Mouse (Mus musculus) embryonic facial prominence, embryonic 15.5 days (tissue): ENCODE results near the gene Hpdl. TPM values are rescaled to one million over a fixed set of nuclear protein-coding genes. Genes with fewer than 3 reads are reported as not detected.

Source experiments
- ATAC-seq: fragments of 200-750 bp; cut with Nextera tagmentation; 2 replicates; pipeline ENCODE4 v1.8.0; 2017; ENCODE audit warnings: low read depth, moderate TSS enrichment; ENCODE audit not compliant: insufficient number of reproducible peaks, low FRiP score, low TSS enrichment
- H3K27ac ChIP-seq: fragments of 300-500 bp; sonication (generic); replicated peaks from 2 replicates; pipeline ENCODE4 v1.5.1; 2015; ENCODE audit warnings: mild to moderate bottlenecking, inconsistent platforms
- H3K27me3 ChIP-seq: fragments of 300-500 bp; sonication (generic); 2 replicates; pipeline ENCODE4 v1.6.1; 2015; ENCODE audit warnings: inconsistent platforms
- H3K36me3 ChIP-seq: fragments of 300-500 bp; sonication (generic); 2 replicates; pipeline ENCODE4 v1.6.1; 2015; ENCODE audit warnings: mild to moderate bottlenecking, inconsistent platforms
- H3K4me1 ChIP-seq: fragments of 300-500 bp; sonication (generic); 2 replicates; pipeline ENCODE4 v1.6.1; 2015; ENCODE audit warnings: inconsistent platforms
- H3K4me2 ChIP-seq: fragments of 300-500 bp; sonication (generic); replicated peaks from 2 replicates; pipeline ENCODE4 v1.6.1; 2015; ENCODE audit warnings: mild to moderate bottlenecking, inconsistent platforms
- H3K4me3 ChIP-seq: fragments of 300-500 bp; sonication (generic); replicated peaks from 2 replicates; pipeline ENCODE4 v1.5.1; 2015; ENCODE audit warnings: mild to moderate bottlenecking, inconsistent platforms
- H3K9ac ChIP-seq: fragments of 300-500 bp; sonication (generic); 2 replicates; pipeline ENCODE4 v1.6.1; 2015; ENCODE audit warnings: inconsistent platforms
- H3K9me3 ChIP-seq: fragments of 300-500 bp; sonication (generic); replicated peaks from 2 replicates; pipeline ENCODE4 v1.6.1; 2016; ENCODE audit warnings: inconsistent platforms
- WGBS: fragments of 180-500 bp; shearing (Covaris S2); methylation state at CpG from one replicate; pipeline ENCODE4 v1.1.7; 2015; 5-methylcytosine and 5-hydroxymethylcytosine counted together
- polyA plus RNA-seq: library from polyadenylated mRNA; unstranded; fragments of >200 nt; fragmentation: Nextera tagmentation; extraction: Ambion mirVana; gene quantifications from 2 replicates; pipeline ENCODE4 v1.2.1, GENCODE M21; 2015

Gene Hpdl
- polyA plus RNA-seq, 1 experiment from 2014 or later, result 0.47 TPM

DNA sequence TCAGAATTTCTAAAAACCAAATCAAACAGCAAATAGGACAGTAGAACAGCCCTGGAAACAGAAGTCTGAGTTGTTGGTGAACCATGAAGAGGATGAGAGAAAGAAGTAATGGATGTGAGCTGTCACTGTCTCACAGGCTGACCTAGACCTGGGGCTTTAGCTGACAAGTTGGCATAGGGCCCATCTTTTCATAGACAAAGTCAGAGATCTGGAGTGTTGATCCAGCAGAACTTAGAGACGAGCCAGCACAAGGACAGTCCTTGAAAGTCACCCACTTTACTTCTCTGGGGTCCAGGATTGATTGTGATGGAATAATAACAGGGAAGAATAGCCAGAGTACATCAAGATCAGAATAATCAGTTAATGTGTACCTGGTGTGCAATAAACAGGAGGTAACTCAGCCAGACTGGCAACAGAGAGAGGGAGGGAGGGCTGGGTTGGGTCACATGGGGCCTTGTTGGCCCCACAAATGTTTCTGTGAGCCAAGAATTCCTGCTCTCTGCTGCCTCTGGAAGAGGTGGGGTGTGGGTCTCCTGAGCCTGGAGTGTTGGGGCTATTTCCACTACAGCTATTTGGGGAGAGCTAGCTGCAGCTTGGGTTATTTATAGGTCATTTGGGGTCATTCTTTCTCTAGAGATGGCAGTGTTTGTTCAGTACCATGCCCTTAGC is 24.9 kb downstream of the Hpdl start:
- H3K27me3 ChIP-seq, result no peaks in the 10 kb centered on the region
- no peak overlapping the region for H3K4me2 ChIP-seq
- H3K27ac ChIP-seq, result no peak overlapping the region
- H3K9ac ChIP-seq, result no peak overlapping the region
- 0 out of 2 replicates have a peak, but pooled peaks cover 4% of the 10 kb centered on the region for H3K36me3 ChIP-seq
- H3K4me3 ChIP-seq, result no peak overlapping the region
- H3K4me1 ChIP-seq, result no peaks in the 10 kb centered on the region
- no peak for ATAC-seq
- H3K9me3 ChIP-seq, result no peaks in the 10 kb centered on the region
- WGBS, result 44% methylated on average over 1 of the region's 1 CpGs

DNA sequence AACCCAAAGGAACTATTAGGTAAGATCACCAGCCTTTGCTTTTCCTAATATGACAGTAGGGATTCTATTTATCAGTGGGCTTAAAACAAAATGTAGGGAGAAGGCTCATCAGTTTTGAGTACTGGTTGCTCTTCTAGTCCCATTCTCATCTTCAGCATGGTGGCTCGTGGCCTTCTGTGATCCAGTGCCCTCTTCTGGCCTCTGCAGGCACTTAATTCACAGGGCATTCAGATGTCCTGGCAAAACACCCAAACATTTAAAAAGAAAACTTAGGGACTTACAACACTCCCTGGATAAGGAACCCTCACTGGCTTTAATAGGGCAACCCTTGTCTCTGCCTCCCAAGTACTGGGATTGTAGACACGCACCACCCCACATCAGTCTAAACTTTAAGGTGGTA is 27.2 kb downstream of the Hpdl start:
- Histone ChIP-seq H3K36me3 (no peaks in the 10 kb centered on the region), H3K9me3 (no peaks in the 10 kb centered on the region), H3K27me3 (no peaks in the 10 kb centered on the region), H3K9ac (no peak overlapping the region), H3K4me3 (no peak overlapping the region), H3K27ac (no peak overlapping the region), H3K4me1 (no peaks in the 10 kb centered on the region), H3K4me2 (no peak overlapping the region)
- no peak for ATAC-seq
- 80% methylated on average over 2 of the region's 2 CpGs for WGBS

DNA sequence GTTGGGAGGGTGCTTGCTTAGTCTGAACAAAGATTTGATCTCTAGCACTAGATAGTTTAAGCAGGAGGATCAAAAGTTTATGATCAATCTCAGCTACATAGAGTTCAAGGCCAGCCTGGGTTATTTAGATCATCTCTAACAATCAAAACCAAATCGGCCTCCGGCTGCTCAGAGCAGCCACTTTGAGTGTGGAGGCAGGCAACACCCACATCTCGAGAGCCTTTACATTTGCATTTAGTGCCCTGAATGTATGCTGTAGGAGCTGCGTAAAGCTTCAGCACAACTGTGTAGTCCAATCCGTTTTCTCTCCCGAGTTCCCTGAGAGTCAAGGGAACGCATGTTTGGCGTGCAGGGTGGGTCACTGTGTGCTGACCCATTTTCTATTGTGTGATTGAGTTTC is 29.1 kb downstream of the Hpdl start:
- H3K4me3 ChIP-seq, result no peak overlapping the region
- 84% methylated on average over 8 of the region's 8 CpGs for WGBS
- no peaks in the 10 kb centered on the region for H3K9me3 ChIP-seq
- H3K27ac ChIP-seq, result no peak overlapping the region
- H3K9ac ChIP-seq, result no peak overlapping the region
- no peaks in the 10 kb centered on the region for H3K27me3 ChIP-seq
- no peak for ATAC-seq
- H3K36me3 ChIP-seq, result no peaks in the 10 kb centered on the region
- H3K4me2 ChIP-seq, result no peak overlapping the region
- H3K4me1 ChIP-seq, result peaks cover 10% of the 10 kb centered on the region; the same call in 1 of the 2 replicates

DNA sequence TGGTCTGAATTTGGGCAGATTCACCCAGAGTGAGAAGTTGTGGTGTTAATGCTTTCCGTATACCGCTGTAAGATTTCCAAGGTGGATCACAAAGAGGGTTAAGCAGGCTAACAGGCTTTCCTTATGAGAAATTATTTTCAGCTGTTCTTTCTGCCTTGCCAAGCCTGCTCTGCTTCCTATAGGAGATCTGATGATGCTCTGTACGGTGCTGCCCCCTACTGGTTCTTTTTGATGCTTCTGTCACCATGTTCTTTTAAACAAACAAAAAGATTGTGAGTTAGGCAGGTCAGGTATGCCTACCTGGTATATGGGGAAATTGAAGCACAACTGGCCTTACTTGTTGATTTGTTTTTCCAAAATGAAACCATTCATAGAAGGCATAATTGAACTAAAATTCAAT is 32.6 kb downstream of the Hpdl start:
- Histone ChIP-seq H3K9ac (no peak overlapping the region), H3K4me1 (peaks cover 10% of the 10 kb centered on the region; the same call in 1 of the 2 replicates), H3K9me3 (no peaks in the 10 kb centered on the region), H3K4me2 (peak overlapping the region; percentile 25), H3K27ac (peak overlapping the region; percentile 39), H3K27me3 (no peaks in the 10 kb centered on the region), H3K4me3 (no peak overlapping the region), H3K36me3 (no peaks in the 10 kb centered on the region)
- 5% methylated on average over 3 of the region's 3 CpGs for WGBS
- peak; percentile 43; the same call in 1 of the 2 replicates for ATAC-seq

DNA sequence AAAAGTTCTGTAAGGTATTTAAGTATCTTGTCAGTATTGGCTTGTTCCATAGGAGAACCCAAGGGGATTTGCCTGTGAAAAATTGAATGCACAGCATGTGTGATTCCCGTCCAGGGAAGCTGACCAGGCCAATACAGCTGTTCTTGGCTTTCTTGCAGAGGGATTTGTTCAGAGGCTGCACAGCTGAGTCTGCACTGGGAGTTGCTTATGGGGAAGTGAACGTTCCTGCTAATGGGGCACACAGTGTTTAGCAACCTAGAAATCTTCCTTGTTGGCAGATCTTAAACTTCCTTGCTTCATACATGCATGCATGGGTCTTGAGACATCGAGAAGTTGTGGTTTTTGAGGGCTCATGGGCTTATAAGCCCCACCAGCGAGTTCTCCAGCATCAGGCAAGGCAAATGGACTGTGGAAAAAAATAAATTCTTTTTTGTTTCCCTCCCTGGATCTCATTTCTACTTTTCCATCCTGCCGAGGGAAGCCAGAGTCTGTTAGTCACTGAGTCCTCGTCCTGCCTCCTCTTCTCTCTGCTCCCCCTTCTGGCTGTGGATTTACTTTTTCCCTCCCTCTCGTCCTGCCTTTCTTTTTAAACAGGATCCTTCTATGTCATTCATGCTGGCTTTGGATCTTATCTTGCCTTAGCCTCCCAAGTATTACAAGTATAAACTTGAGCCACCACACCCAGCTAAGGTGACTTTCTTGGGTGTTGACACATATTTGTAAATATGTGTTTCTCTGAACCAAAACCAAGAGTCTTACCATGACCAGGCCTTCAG is 33.3 kb downstream of the Hpdl start:
- no peak overlapping the region for H3K9ac ChIP-seq

DNA sequence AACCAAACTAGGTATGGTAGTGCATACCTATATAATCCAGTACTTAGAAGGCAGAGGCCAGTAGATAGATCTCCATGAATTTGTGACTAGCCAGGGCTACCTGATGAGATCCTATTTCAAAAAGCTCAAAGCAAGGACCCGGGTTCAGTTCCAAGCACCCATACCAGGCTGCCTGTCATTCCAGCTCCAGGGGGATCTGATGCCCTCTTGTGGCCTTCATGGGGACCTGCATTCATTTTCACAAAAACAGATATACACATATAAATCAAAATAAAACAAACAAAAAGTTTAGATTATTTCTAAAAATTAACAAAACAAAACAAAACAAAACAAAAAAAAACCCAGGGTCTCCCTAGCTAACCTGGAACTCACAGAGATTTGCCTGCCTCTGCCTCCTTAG is 34.9 kb downstream of the Hpdl start:
- Histone ChIP-seq H3K4me2 (no peak overlapping the region), H3K36me3 (no peaks in the 10 kb centered on the region), H3K27me3 (no peaks in the 10 kb centered on the region), H3K4me3 (no peak overlapping the region), H3K9me3 (no peaks in the 10 kb centered on the region), H3K4me1 (peaks cover 10% of the 10 kb centered on the region; the same call in 1 of the 2 replicates), H3K9ac (no peak overlapping the region), H3K27ac (no peak overlapping the region)
- ATAC-seq, result no peak
- 97% methylated on average over 1 of the region's 1 CpGs for WGBS

More for the DNA sequence above, 33.3 kb downstream of the Hpdl start:
- Histone ChIP-seq H3K9me3 (no peaks in the 10 kb centered on the region), H3K27me3 (no peaks in the 10 kb centered on the region), H3K4me1 (peaks cover 10% of the 10 kb centered on the region; the same call in 1 of the 2 replicates), H3K4me2 (peak overlapping the region; percentile 25), H3K36me3 (no peaks in the 10 kb centered on the region), H3K4me3 (no peak overlapping the region), H3K27ac (peak overlapping the region; percentile 39)
- no peak for ATAC-seq
- WGBS, result 26% methylated on average over 7 of the region's 7 CpGs

DNA sequence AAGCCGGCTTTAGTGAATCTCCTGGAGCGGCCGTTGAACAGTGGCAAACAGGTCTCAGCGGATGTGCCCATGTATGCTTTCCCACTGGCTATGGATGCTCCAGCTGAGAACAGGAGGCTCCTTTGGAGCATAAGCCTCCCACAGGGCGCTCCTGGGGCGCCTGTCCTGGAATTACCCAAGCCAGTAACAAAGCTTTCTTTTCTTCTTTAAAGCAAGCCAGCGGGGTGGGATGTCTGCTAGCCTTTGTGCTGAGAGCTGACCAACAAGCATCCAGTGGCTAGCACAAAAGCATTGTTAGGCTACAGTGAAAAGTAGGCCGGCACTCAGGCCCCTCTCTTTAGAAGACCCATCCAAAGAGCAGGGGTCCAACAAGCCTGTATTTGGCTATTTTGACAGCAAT is 39.3 kb downstream of the Hpdl start:
- no peaks in the 10 kb centered on the region for H3K9me3 ChIP-seq
- no peaks in the 10 kb centered on the region for H3K27me3 ChIP-seq
- H3K4me2 ChIP-seq, result no peak overlapping the region
- ATAC-seq, result no peak
- no peaks in the 10 kb centered on the region for H3K36me3 ChIP-seq
- no peak overlapping the region for H3K9ac ChIP-seq
- H3K4me3 ChIP-seq, result no peak overlapping the region
- no peak overlapping the region for H3K27ac ChIP-seq
- 19% methylated on average over 8 of the region's 8 CpGs for WGBS
- H3K4me1 ChIP-seq, result no peaks in the 10 kb centered on the region

DNA sequence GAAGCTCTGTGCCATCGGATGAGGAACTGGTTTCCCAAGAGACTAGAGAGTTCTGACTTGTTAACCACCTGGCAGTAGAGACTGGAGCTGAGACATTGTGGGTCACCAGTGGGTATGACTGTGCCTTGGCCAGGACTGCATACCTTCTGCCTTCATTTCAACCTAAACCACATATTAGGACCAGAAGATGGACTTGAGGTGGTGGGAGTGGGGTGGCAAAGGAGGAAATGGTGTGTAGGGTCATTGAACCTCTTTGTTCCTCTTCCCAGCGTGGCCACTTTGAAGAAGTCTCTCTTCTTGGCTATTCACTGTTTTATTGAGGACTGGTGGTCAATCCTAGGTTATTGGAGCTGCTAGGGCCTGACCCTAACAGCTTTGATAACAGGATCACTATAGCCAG is 40.1 kb downstream of the Hpdl start:
- no peaks in the 10 kb centered on the region for H3K9me3 ChIP-seq
- H3K27ac ChIP-seq, result no peak overlapping the region
- ATAC-seq, result no peak
- H3K4me2 ChIP-seq, result no peak overlapping the region
- H3K27me3 ChIP-seq, result no peaks in the 10 kb centered on the region
- 42% methylated on average over 2 of the region's 2 CpGs for WGBS
- H3K4me3 ChIP-seq, result no peak overlapping the region
- H3K9ac ChIP-seq, result no peak overlapping the region
- H3K36me3 ChIP-seq, result no peaks in the 10 kb centered on the region
- H3K4me1 ChIP-seq, result no peaks in the 10 kb centered on the region

DNA sequence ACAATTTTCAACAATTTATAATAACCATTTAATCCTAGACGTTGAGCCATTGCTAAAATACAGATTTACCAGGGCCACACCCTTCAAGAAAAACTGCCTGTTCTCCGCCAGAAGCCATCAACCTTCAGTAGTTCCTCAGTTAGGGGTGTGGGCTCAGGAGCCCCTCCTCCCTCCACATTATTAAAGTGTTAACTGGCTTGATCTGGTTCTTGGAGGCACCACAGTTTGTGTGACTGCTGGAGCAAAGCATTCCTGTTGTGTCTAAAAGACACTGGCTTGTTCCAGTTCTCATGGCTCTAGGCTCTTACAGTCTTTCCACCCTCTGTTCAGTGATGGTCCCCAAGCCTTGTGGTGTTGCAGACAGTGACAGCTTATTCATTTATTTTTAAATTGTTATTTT is 41.0 kb downstream of the Hpdl start:
- Histone ChIP-seq H3K4me3 (no peak overlapping the region), H3K4me2 (no peak overlapping the region), H3K4me1 (no peaks in the 10 kb centered on the region), H3K36me3 (no peaks in the 10 kb centered on the region), H3K9me3 (no peaks in the 10 kb centered on the region), H3K27ac (no peak overlapping the region), H3K27me3 (no peaks in the 10 kb centered on the region), H3K9ac (no peak overlapping the region)
- WGBS, result 75% methylated on average over 2 of the region's 2 CpGs
- no peak for ATAC-seq

DNA sequence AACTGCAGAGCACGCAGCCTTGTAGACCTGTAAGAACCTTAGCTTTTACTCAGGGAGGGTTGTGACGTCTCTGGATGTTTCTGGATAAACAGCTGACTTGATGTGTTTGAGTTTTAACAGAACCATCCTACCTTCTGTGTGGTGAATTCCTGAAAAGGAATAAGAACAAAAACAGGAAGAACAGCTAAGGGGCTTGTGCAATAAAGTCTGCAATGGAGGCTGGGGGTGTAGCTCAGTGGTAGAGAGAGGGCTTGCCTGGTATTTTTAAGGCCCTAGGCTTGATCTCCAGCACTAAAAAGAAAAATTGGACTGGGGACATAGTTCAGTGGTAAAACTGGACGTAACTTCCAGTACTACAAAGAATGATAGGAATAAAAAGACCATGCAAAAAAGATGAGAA is 44.4 kb downstream of the Hpdl start:
- no peak overlapping the region for H3K9ac ChIP-seq
- H3K4me1 ChIP-seq, result no peaks in the 10 kb centered on the region
- no peak overlapping the region for H3K4me2 ChIP-seq
- H3K9me3 ChIP-seq, result no peaks in the 10 kb centered on the region
- no peak overlapping the region for H3K4me3 ChIP-seq
- no peaks in the 10 kb centered on the region for H3K36me3 ChIP-seq
- no peak overlapping the region for H3K27ac ChIP-seq
- 88% methylated on average over 3 of the region's 3 CpGs for WGBS
- no peak for ATAC-seq
- H3K27me3 ChIP-seq, result no peaks in the 10 kb centered on the region

DNA sequence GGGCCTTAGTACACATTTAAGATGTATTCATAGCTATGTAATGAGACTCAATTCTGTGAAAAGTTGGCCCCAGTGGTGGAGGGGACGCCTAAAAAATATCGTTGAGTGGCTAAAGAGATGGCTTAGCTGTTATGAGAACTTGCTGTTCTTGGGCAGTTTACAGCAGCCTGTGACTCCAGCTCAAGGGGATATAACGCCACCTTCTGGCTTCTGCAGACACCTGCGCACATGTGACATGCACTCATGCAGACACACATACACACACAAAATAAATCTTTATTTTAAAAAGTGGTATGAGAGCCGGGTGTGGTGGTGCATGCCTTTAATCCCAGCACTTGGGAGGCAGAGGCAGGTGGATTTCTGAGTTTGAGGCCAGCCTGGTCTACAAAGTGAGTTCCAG is 45.1 kb downstream of the Hpdl start:
- Histone ChIP-seq H3K4me3 (no peak overlapping the region), H3K36me3 (no peaks in the 10 kb centered on the region), H3K4me1 (no peaks in the 10 kb centered on the region), H3K4me2 (no peak overlapping the region), H3K27ac (no peak overlapping the region), H3K9ac (no peak overlapping the region), H3K9me3 (no peaks in the 10 kb centered on the region), H3K27me3 (no peaks in the 10 kb centered on the region)
- no peak for ATAC-seq
- 89% methylated on average over 5 of the region's 5 CpGs for WGBS
